Mouse (Mus musculus): ENCODE measurements around the gene Cds1.

Cds1 gene

GRCm38 (mm10) chr5:101764554-101765347, at the start of gene Cds1:
Gene Cds1 (plus strand): TSS chr5:101765130.
- DNase-seq (ENCODE audit: low spot score in 2 of 2), result peak; percentile 47 to 71

GRCm38 (mm10) chr5:101724216-101724615, 40.7 kb upstream of the Cds1 start:
- no peak for DNase-seq (ENCODE audit: low spot score in 2 of 2)

DNA sequence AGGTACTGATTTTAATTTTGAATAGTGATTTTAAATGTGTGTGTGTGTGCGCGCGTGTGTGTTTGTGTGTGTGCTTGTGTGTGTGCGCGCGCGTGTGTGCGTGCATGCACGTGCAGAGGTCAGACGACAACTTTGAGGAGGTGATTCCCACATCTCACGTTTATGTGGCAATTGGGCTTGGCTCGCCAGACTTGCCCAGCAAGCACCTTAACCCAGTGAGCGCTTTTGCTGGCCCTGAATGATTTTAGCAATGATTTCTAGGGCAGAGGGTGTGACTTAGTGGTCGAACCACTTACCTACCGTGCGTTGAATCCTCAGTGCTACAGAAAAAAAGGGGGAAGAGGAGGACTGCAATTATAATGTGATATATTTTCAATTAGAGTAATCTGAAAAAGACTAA, 40.2 kb upstream of the Cds1 start:
- no peak for DNase-seq (ENCODE audit: low spot score in 2 of 2)

- DNase-seq (ENCODE audit: low spot score in 2 of 2), result no peak
These were observed 39.2 kb upstream of the Cds1 start for GRCm38 (mm10) chr5:101725703-101726102.

DNA sequence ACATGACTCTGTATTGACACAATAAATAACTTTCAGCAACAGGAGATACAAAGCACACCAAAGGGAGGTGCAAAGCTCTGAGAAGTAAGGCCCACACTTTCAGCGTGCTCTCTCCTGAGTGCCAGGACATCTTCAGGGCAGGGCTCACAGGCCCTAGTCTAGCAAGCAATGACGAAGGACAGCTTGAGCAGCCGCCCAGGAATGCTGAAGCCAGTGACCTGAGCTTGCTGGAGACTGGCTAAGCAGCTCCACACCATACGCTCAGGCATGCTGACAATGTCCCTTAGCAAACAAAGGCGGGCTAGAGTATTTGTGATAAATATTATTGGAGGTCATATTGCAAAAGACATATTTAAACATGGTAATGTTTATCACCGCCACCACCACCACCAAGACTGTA, 38.6 kb upstream of the Cds1 start:
- DNase-seq (ENCODE audit: low spot score in 2 of 2), result no peak

DNA sequence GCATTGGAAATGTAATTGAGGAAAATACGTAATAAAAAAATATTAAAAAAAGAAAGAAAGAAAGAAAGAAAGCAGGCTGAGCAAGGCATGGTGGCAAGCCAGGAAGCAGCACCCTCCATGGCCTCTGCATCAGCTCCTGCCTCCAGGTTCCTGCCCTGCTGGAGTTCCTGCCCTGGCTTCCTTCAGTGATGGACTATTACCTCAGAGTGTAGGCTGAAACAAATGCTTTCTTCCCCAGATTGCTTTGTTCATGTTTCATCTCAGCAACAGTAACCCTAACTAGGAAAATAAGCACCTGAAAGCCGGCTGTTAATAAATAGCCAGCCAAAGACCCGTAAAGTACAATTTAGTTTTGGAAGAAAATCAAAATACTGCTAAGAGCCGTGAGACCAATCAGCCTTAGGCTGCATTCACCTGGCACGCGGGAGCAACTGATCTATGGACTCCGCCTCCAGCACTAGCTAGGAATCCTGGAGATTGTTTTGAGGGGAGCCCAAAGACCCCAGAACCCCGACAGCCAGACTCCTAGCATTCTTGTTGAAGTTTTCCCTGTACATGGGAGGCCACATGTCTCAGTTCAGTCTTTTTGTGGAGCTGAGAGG, 36.5 kb upstream of the Cds1 start:
- DNase-seq (ENCODE audit: low spot score in 2 of 2), result no peak

DNA sequence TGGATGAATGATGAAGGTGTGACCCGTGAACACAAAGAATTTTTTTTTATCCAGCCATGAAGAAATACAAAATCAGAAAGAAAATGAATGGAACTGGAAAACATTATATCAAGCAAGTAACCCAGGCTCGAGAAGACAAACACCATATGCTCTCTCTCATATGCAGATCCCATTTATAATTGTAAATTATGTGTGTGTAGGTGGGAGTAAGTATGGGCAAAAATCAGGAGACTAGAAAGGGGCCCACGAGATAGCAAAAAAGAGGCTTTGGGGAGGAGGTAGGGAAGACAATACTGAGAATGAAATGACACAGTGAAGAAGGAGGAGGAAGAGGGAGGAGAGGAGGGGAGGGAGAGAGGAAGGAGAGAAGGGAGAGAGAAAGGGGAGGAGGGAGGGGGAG, 27.6 kb upstream of the Cds1 start:
- DNase-seq (ENCODE audit: low spot score in 2 of 2), result no peak

DNA sequence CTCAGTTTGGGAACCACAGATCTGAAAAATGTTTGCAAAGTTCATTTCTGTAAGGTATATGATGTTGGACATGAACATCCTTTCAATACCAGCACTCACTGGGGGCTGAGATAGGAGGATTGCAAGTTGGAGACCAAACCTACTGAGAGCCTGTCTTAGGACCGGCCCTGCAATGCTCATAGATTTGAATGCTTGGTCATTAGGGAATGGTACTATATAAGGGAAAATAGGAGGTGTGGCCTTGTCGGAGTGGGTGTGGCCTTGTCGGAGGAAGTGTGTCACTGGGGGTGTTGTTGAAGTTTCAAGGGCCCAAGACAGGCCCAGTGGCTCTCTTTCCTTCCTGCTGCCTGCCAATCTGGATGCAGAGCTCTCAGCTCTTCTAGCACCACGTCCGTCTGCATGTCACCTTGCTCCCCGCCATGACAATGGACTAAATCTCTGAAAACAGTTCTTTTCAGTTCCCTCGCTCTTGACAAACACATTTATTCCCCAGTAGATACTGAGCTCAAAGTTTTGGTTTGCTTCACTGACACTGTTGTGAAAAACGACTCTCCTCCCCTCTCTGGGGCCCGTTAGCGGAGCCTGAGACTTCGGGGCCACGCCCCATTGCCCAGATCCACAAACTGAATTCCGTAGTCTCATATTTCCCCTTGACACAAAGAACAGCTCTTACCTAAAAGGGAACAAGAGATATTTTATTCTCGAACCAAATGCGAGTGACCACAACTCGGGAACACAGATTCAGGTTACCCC, 24.3 kb upstream of the Cds1 start:
- DNase-seq (ENCODE audit: low spot score in 2 of 2), result no peak

- no peak for DNase-seq (ENCODE audit: low spot score in 2 of 2)
These were observed 23.7 kb upstream of the Cds1 start for GRCm38 (mm10) chr5:101741224-101741591.

- no peak for DNase-seq (ENCODE audit: low spot score in 2 of 2)
These were observed 22.9 kb upstream of the Cds1 start for GRCm38 (mm10) chr5:101742014-101742413.

DNA sequence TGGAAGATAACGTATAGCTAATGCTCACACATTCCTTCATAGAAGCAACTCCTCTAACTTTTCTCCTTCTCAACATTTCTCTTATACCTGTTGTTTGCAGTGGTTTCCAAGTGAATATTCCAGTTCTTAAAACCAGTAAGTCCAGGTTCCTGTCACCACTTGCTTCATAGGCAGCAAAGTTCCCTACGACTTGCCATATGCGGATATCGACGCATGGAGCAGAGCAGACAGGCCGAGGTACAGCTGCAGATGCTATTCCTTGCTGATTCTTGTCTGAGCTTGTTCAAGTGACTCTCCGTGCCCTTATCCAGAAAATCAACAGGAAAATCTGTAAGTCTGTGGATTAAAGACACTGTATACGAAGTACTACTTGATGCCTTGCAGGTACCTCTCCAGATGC, 22.5 kb upstream of the Cds1 start:
- no peak for DNase-seq (ENCODE audit: low spot score in 2 of 2)

DNA sequence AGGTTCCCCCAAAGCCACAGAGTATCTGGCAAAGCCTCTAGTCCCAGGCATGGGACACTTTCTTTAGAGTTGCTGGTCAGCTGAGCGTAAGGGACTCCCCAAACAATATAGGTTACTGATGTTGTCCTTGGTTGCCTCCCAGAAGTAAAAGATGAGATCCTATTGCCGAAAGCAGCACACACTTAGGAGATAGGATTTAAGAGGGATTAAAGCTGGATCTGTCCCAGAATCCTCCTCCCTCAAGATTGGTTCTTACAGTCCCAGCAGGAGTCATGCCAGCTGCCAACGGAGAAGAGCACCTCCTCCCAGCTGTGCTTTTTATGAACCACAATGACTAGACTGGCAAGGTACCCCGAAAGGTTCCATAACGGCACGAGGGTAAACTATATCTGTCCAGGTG, 20.0 kb upstream of the Cds1 start:
- no peak for DNase-seq (ENCODE audit: low spot score in 2 of 2)

- DNase-seq (ENCODE audit: low spot score in 2 of 2), result no peak
These were observed 11.2 kb upstream of the Cds1 start for GRCm38 (mm10) chr5:101753680-101754079.

DNA sequence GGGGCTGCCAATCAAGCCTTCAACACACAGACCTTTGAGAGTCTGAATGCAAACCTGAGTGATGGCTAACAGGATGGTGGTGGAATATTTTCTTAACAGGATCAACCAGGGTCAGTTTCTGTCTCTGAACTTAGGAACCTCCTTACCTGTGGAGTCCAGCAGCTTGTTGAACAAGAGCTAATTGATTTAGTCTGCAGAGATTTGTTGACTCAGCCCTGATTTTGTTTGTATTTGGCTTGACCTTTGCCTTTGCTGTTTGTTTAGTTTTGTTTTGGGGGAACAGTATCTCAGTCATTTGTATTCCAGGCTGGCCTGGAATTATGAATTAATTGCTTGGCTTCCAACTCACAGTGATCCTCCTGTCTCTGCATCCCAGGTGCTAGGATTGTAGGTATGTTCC, 7.3 kb upstream of the Cds1 start:
- DNase-seq (ENCODE audit: low spot score in 2 of 2), result peak in 1 of 2 experiments; percentile 3

DNA sequence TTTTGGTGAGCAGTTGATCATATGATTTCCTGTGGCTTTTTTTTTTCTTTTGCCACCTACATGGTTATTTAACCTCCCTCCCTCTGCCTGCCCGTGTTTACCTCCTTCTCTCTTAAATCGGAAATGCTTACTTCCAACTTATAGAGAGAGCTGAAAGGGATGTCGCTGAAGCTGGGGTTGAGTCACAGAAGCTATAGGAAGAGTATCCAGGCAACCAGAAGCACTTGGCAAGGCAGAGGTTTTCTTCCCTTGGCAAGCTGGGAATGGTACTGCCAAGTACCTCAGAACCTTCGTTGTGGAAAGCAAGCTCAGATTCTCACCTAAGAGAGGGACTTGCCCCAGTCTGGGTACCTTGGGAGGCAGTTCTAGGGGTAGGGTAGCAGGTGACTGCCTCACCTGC, 3.2 kb upstream of the Cds1 start:
- peak in 1 of 2 experiments; percentile 26 for DNase-seq (ENCODE audit: low spot score in 2 of 2)

- peak in 1 of 2 experiments; percentile 23 for DNase-seq (ENCODE audit: low spot score in 2 of 2)
These were observed 1.4 kb upstream of the Cds1 start for GRCm38 (mm10) chr5:101763571-101763970.

- DNase-seq (ENCODE audit: low spot score in 2 of 2), result peak in 1 of 2 experiments; percentile 65
These were observed 516 bp downstream of the Cds1 start for GRCm38 (mm10) chr5:101765390-101765901.

GRCm38 (mm10) chr5:101766248-101766647, 1.3 kb downstream of the Cds1 start:
- no peak for DNase-seq (ENCODE audit: low spot score in 2 of 2)

DNA sequence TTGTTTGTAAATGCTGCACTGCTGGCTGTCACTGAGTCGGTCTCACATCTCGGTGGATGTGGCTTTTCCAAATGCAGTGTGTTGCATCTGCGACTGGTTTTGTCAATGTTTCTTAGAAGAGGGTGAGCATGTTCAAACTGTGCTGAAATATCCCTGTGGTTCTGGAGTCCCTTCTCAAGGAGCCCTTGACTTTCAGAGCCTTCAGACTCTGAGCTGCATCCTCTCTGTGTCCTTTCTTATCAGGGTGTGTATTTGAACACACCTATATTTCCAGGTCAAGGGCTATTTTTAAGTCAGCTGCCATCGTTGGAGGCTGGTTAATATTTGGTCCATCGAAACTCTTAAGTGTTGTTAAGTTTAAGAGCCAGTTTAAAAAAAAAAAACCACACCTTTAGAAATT, 2.2 kb downstream of the Cds1 start:
- no peak for DNase-seq (ENCODE audit: low spot score in 2 of 2)

GRCm38 (mm10) chr5:101767486-101767885, 2.6 kb downstream of the Cds1 start:
- DNase-seq (ENCODE audit: low spot score in 2 of 2), result no peak

GRCm38 (mm10) chr5:101768558-101768957, 3.6 kb downstream of the Cds1 start:
- no peak for DNase-seq (ENCODE audit: low spot score in 2 of 2)

- DNase-seq (ENCODE audit: low spot score in 2 of 2), result no peak
These were observed 7.7 kb downstream of the Cds1 start for GRCm38 (mm10) chr5:101772621-101773020.

DNA sequence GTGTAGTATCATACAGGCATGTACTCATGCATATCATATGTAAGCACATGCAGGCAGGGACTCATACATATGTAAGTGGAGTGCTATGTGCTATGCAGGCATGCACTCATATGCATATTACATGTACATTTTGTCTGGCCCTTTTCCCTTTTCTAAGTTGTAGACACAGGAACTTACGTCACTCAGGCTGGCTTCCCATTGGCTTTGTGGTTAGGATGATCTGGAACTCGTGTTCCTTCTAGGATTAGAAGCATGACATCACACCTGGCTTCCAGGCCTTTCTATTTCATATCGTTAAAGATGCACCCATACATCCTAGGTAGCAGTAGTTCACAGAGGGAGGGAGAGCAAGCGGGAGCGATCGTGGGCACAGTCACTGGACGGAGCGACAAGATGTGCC, 10.3 kb downstream of the Cds1 start:
- DNase-seq (ENCODE audit: low spot score in 2 of 2), result no peak
